8 mouse cellular contexts compared by ENCODE assay signal in the genomic region with DNA sequence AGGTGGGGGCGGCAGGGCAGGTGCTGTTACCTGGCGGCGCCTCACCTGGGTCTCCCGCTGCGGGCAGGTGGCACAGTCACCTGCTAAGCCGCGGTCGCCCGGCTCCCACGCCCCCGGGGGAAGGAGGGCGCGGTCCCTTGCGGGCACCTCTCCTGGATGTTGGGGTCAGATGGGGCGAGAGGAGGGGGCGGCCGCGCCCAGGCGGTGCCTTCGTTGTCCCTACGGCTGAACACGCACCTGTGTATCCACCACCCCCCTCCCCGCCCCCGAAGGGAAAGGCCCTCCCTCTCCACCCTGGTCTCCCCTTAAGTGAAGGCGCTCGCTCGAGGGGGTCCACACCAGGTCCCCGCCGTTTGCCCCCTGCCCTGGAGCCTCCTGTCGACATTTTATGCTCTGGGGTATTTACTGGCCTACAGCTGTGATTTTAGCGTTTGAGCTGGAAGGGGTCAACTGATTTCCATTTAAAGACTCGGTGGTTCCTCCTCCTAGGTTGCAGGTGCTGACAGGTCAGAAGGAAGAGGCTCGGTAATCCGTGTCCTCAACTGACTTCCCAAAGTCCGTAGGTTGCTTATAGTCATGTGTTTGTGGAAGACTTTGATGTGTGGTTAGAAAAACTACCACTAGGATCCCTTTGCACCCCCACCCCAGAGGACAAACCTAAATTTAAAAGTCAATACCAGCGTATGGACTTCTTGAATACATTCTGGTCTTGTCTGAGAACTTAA. TPM values are rescaled to one million over a fixed set of nuclear protein-coding genes. Genes with fewer than 3 reads are reported as not detected.
DNase-seq lines count a peak whose midpoint lies in the region; ATAC-seq and TF ChIP-seq lines count a peak whose summit lies in the region.

No protein-coding gene starts in this region.

- H3K4me1 ChIP-seq in erythroblast, embryonic 14.5 days (ENCODE audit: control insufficient read depth) = peaks cover 68% of the 10 kb centered on the region
- peaks cover 13% of the 10 kb centered on the region for H3K4me1 ChIP-seq in hindbrain, embryonic 14.5 days (replicated peaks; ENCODE audit: control insufficient read depth, insufficient read depth, low read length)
- peaks cover 25 to 32% of the 10 kb centered on the region in 2 experiments for H3K4me1 ChIP-seq in liver, embryonic 14.5 days (replicated peaks; ENCODE audit: control insufficient read depth in 2 of 2, insufficient read depth in 2 of 2, low read length in 1 of 2)
- H3K4me1 ChIP-seq in stomach, postnatal 0 days (replicated peaks; ENCODE audit: control insufficient read depth, insufficient read depth) = no peaks in the 10 kb centered on the region

- no peak for ATAC-seq in erythroblast, adult 5-6 weeks (replicated peaks; ENCODE audit: low FRiP score, poor library complexity, severe bottlenecking)
- ATAC-seq in hindbrain, embryonic 14.5 days (ENCODE audit: low FRiP score) = peak; percentile 38
- peak; percentile 20 for ATAC-seq in liver, embryonic 14.5 days (ENCODE audit: insufficient read depth)
- no peak; the same call in 1 of the 2 replicates for ATAC-seq in stomach, postnatal 0 days (ENCODE audit: low FRiP score, low TSS enrichment)

- H3K9ac ChIP-seq in hindbrain, embryonic 14.5 days = peak overlapping the region; percentile 85
- H3K9ac ChIP-seq in liver, embryonic 14.5 days (replicated peaks) = peak overlapping the region; percentile 82
- H3K9ac ChIP-seq in stomach, postnatal 0 days (ENCODE audit: low read length) = peak overlapping the region; percentile 91

- H3K27me3 ChIP-seq in erythroblast, embryonic 14.5 days (ENCODE audit: control insufficient read depth) = no peaks in the 10 kb centered on the region
- no peaks in the 10 kb centered on the region for H3K27me3 ChIP-seq in hindbrain, embryonic 14.5 days (ENCODE audit: control insufficient read depth, insufficient read depth, low read length)
- no peaks in the 10 kb centered on the region for H3K27me3 ChIP-seq in liver, embryonic 14.5 days (ENCODE audit: control insufficient read depth, insufficient read depth, low read length)
- no peaks in the 10 kb centered on the region for H3K27me3 ChIP-seq in stomach, postnatal 0 days (ENCODE audit: control insufficient read depth, insufficient read depth, low read length)

- peak overlapping the region; percentile 91 for H3K4me2 ChIP-seq in hindbrain, embryonic 14.5 days (replicated peaks)
- peak overlapping the region; percentile 99 for H3K4me2 ChIP-seq in liver, embryonic 14.5 days (ENCODE audit: low read depth)
- peak overlapping the region; percentile 100 for H3K4me2 ChIP-seq in stomach, postnatal 0 days (replicated peaks; ENCODE audit: low read depth)

- no peak for TF ChIP-seq CTCF in liver, embryonic 14.5 days (IDR thresholded peaks at IDR 0.05; ENCODE audit: low read depth)
- TF ChIP-seq CTCF in stomach, postnatal 0 days (IDR thresholded peaks at IDR 0.05; ENCODE audit: low read depth) = no peak

- peak; percentile 6 for DNase-seq in urinary bladder, postnatal 14 days (ENCODE audit: low spot score)
- no peak for DNase-seq in urinary bladder, postnatal 10 days (ENCODE audit: low spot score)
- DNase-seq in hindbrain, embryonic 14.5 days (ENCODE audit: low spot score) = no peak
- DNase-seq in liver, embryonic 14.5 days (ENCODE audit: low read depth in 3 of 3, low spot score in 3 of 3) = no peak
- peak; percentile 61 for DNase-seq in stomach, postnatal 0 days (ENCODE audit: low spot score)
- no peak for DNase-seq in right cerebral cortex, adult 18-20 months

- WGBS in hindbrain, embryonic 14.5 days = 3% methylated on average over 30 of the region's 36 CpGs
- 5% methylated on average over 30 of the region's 36 CpGs for WGBS in liver, embryonic 14.5 days (ENCODE audit: insufficient replicate concordance)
- 6% methylated on average over 23 of the region's 36 CpGs for WGBS in stomach, postnatal 0 days

- H3K9me3 ChIP-seq in erythroblast, embryonic 14.5 days (ENCODE audit: control insufficient read depth, low read length) = no peaks in the 10 kb centered on the region
- 0 out of 2 replicates have a peak, but pooled peaks cover 4% of the 10 kb centered on the region for H3K9me3 ChIP-seq in hindbrain, embryonic 14.5 days (ENCODE audit: control insufficient read depth, low read length)
- no peaks in the 10 kb centered on the region for H3K9me3 ChIP-seq in liver, embryonic 14.5 days (ENCODE audit: control insufficient read depth, low read length)
- H3K9me3 ChIP-seq in stomach, postnatal 0 days (ENCODE audit: control insufficient read depth, low read length) = no peaks in the 10 kb centered on the region

- TF ChIP-seq EP300 in liver, embryonic 14.5 days (IDR thresholded peaks at IDR 0.05; ENCODE audit: low read depth) = no peak
- TF ChIP-seq EP300 in stomach, postnatal 0 days (optimal IDR thresholded peaks at IDR 0.05) = no peak

- H3K27ac ChIP-seq in hindbrain, embryonic 14.5 days = peak overlapping the region; percentile 75
- H3K27ac ChIP-seq in liver, embryonic 14.5 days = peak overlapping the region; percentile 10
- H3K27ac ChIP-seq in stomach, postnatal 0 days (replicated peaks) = peak overlapping the region; percentile 88

- H3K36me3 ChIP-seq in erythroblast, embryonic 14.5 days (ENCODE audit: control insufficient read depth) = peaks cover 20% of the 10 kb centered on the region
- no peaks in the 10 kb centered on the region for H3K36me3 ChIP-seq in hindbrain, embryonic 14.5 days (replicated peaks; ENCODE audit: control insufficient read depth, insufficient read depth)
- no peaks in the 10 kb centered on the region for H3K36me3 ChIP-seq in liver, embryonic 14.5 days (replicated peaks; ENCODE audit: control insufficient read depth, insufficient read depth, low read depth)
- no peaks in the 10 kb centered on the region for H3K36me3 ChIP-seq in stomach, postnatal 0 days (ENCODE audit: control insufficient read depth, insufficient read depth, low read length)

- H3K4me3 ChIP-seq in erythroblast, embryonic 14.5 days (replicated peaks) = peak overlapping the region; percentile 86
- H3K4me3 ChIP-seq in hindbrain, embryonic 14.5 days (replicated peaks; ENCODE audit: low read length) = peak overlapping the region; percentile 72
- H3K4me3 ChIP-seq in liver, embryonic 14.5 days (ENCODE audit: insufficient read depth in 1 of 2, low read depth in 2 of 2, low read length in 2 of 2) = peak overlapping the region; percentile 65 to 82
- H3K4me3 ChIP-seq in stomach, postnatal 0 days (ENCODE audit: low read depth, low read length) = peak overlapping the region; percentile 78

RNA-seq across cellular contexts. Expression of a gene that starts 0.5 kb away (rescaled TPM):
- 0.14 and 0.21 TPM in 2 replicates for polyA plus RNA-seq in erythroblast, embryonic 14.5 days (2012)
- 1.7 and 4.0 TPM in 2 replicates for total RNA-seq in erythroblast, adult 5-6 weeks (2015; ENCODE audit: low replicate concordance)
- 1.2 and 2.0 TPM in 2 replicates for total RNA-seq in erythroblast, adult 5-6 weeks (2017; ENCODE audit: low replicate concordance)
- polyA plus RNA-seq in hindbrain, embryonic 14.5 days (2014; fragmentation: Nextera tagmentation; extraction: Ambion mirVana) = 23.0 and 26.1 TPM in 2 replicates
- polyA plus RNA-seq in liver, embryonic 14.5 days (2012; rRNA removed) = 3.2 and 3.5 TPM in 2 replicates
- polyA plus RNA-seq in liver, embryonic 14.5 days (2014; fragmentation: Nextera tagmentation; extraction: Ambion mirVana) = 3.8 and 4.8 TPM in 2 replicates
- 4.7 and 5.2 TPM in 2 replicates for polyA plus RNA-seq in stomach, postnatal 0 days (2015; fragmentation: Nextera tagmentation; extraction: Ambion mirVana)

Comparison
In these comparisons a context has a peak if more than half of its experiments do, and no peak if none do; other contexts are left out.
1. DNase-seq: peak in urinary bladder, postnatal 14 days (single experiment) and stomach, postnatal 0 days (single experiment); none in urinary bladder, postnatal 10 days (single experiment), hindbrain, embryonic 14.5 days (single experiment), liver, embryonic 14.5 days (0 of 3) and right cerebral cortex, adult 18-20 months (single experiment).
2. ATAC-seq: peak in hindbrain, embryonic 14.5 days (single experiment) and liver, embryonic 14.5 days (single experiment); none in erythroblast, adult 5-6 weeks (single experiment) and stomach, postnatal 0 days (single experiment).
3. H3K27ac ChIP-seq: peak in every context shown above with its lines; median percentile 88 in stomach, postnatal 0 days; 75 in hindbrain, embryonic 14.5 days; 10 in liver, embryonic 14.5 days.
4. Peak in every context shown above with its lines, with median percentiles within 50 percentile points of each other: H3K4me3 ChIP-seq, H3K4me2 ChIP-seq and H3K9ac ChIP-seq.